Mouse (Mus musculus) brain, embryonic 14.5 days (tissue): Measurements from ENCODE around the gene Dera.

Experiments
- CTCF ChIP-seq: fragments of 200-500 bp; IDR thresholded peaks from 2 replicates; pipeline ENCODE4 v1.5.1; 2012; ENCODE audit warnings: inconsistent platforms, mild to moderate bottlenecking, moderate library complexity, borderline replicate concordance; ENCODE audit not compliant: insufficient read depth, insufficient read length; ENCODE audit errors: extremely low read depth
- POLR2A ChIP-seq: fragments of 200-500 bp; IDR thresholded peaks from 2 replicates; pipeline ENCODE4 v1.6.1; 2012; ENCODE audit warnings: mild to moderate bottlenecking, inconsistent platforms, borderline replicate concordance; ENCODE audit not compliant: poor library complexity, insufficient read depth, insufficient read length, severe bottlenecking; ENCODE audit errors: extremely low read depth

DNA sequence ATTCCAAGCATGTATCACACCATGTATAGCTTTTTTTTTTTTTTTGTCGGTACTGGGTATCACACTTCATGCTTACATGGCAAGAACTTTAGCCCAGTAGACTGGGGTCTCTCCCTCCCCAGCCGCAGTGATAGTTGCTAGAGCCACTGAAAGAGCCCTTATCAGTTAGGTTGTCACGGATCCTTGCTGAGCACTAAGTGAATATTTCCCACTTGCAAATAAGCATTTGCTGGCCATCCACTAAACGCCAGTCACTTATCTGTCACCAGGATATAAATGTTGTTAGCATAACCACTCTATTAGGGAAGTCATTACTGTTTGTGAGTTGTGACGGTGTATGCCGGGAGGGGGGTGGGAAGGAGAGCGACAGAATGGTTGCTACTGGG is 19.9 kb upstream of the Dera start:
- TF ChIP-seq CTCF (no peak), POLR2A (no peak)
